Mouse (Mus musculus) stomach, embryonic 16.5 days (tissue): Measurements from ENCODE around the gene Krt84. TPM values are rescaled to one million over a fixed set of nuclear protein-coding genes. Genes with fewer than 3 reads are reported as not detected.

Experiments used
- ATAC-seq: fragments of 200-750 bp; cut with Nextera tagmentation; 2 replicates; pipeline ENCODE4 v1.8.0; 2017; ENCODE audit warnings: moderate number of reproducible peaks, moderate TSS enrichment; ENCODE audit not compliant: insufficient read depth, low FRiP score
- H3K27ac ChIP-seq: fragments of 300-500 bp; sonication (generic); 2 replicates; pipeline ENCODE4 v1.5.1; 2014; ENCODE audit warnings: low read length
- H3K27me3 ChIP-seq: fragments of 300-500 bp; sonication (generic); 2 replicates; pipeline ENCODE4 v1.6.1; 2014; ENCODE audit warnings: low read length, control low read depth, mixed read lengths; ENCODE audit not compliant: control insufficient read depth, insufficient read depth
- H3K36me3 ChIP-seq: fragments of 300-500 bp; sonication (generic); 2 replicates; pipeline ENCODE4 v1.6.1; 2014; ENCODE audit warnings: low read length; ENCODE audit not compliant: control insufficient read depth, insufficient read depth
- H3K4me1 ChIP-seq: fragments of 300-500 bp; sonication (generic); 2 replicates; pipeline ENCODE4 v1.6.1; 2014; ENCODE audit warnings: low read length, control low read depth, mixed read lengths; ENCODE audit not compliant: control insufficient read depth, insufficient read depth
- H3K4me2 ChIP-seq: fragments of 300-500 bp; sonication (generic); 2 replicates; pipeline ENCODE4 v1.6.1; 2014; ENCODE audit warnings: low read depth, low read length, mixed read lengths
- H3K4me3 ChIP-seq: fragments of 300-500 bp; sonication (generic); replicated peaks from 2 replicates; pipeline ENCODE4 v1.5.1; 2014; ENCODE audit warnings: mild to moderate bottlenecking, low read length
- H3K9ac ChIP-seq: fragments of 300-500 bp; sonication (generic); 2 replicates; pipeline ENCODE4 v1.6.1; 2014; ENCODE audit warnings: low read length
- H3K9me3 ChIP-seq: fragments of 300-500 bp; sonication (generic); replicated peaks from 2 replicates; pipeline ENCODE4 v1.6.1; 2016; ENCODE audit warnings: low read length, control low read depth; ENCODE audit not compliant: control insufficient read depth
- WGBS: fragments of 180-500 bp; shearing (Covaris S2); extraction: QIAGEN DNeasy Blood & Tissue Kit; methylation state at CpG from one replicate; pipeline ENCODE4 v1.1.7; 2014; 5-methylcytosine and 5-hydroxymethylcytosine counted together
- microRNA-seq: library from miRNA; unstranded; fragments of <30 nt; microRNA quantifications from one replicate; pipeline ENCODE4, GENCODE M21; 2016
- polyA plus RNA-seq: library from polyadenylated mRNA; unstranded; fragments of >200 nt; fragmentation: Nextera tagmentation; extraction: Ambion mirVana; gene quantifications from 2 replicates; pipeline ENCODE4 v1.2.1, GENCODE M21; 2015

The Krt84 gene
- polyA plus RNA-seq, 1 experiment from 2014 or later = not detected

DNA sequence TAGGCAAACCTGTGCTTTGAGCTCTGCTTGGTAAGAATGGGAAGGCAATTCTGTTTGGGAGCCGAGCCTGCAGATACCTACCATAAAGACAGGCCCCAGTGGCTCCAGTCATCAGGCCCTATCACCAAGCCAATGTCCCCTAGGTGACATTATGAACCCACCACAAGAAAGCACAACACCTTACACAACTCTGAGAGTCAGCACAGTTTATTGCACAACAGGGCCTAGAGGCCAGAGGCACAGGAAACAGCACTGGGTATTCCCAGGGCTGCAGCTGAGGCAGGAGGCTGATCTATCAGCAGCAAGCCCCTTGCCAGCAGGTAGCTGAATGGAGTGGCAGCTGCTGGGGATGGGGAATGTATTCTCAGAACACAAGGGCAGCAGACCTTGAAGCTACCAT lies 47.7 kb downstream of the Krt84 start:
- H3K27me3 ChIP-seq = no peaks in the 10 kb centered on the region
- no peak overlapping the region for H3K4me2 ChIP-seq
- H3K9me3 ChIP-seq = no peaks in the 10 kb centered on the region
- no peaks in the 10 kb centered on the region for H3K36me3 ChIP-seq
- peaks cover 3% of the 10 kb centered on the region; the same call in 1 of the 2 replicates for H3K4me1 ChIP-seq
- WGBS = 80% methylated on average over 1 of the region's 1 CpGs
- H3K27ac ChIP-seq = no peak overlapping the region
- no peak overlapping the region for H3K4me3 ChIP-seq
- no peak for ATAC-seq
- no peak overlapping the region for H3K9ac ChIP-seq

DNA sequence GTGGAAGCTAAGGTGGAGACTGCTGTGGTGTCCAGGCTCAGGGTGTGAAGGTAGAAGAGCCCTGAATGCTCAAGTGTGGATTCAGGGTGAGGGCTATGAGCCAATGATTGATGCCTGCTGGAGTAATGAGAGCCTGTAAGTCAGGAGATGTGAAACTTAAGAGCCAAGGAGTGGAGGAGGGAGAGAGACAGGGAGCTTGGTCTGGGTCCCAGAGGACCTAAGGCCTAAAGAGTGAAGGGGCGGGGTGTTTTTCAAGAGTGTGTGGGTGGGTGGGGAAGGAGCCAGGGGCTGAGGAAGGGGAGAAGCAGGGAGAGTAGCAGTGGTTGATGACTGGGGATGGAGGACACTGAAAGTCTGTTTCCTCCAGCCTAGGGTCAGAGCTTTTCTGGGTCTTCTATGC lies 49.0 kb downstream of the Krt84 start:
- WGBS = 78% methylated on average over 1 of the region's 1 CpGs
- Histone ChIP-seq H3K36me3 (no peaks in the 10 kb centered on the region), H3K9ac (no peak overlapping the region), H3K4me3 (no peak overlapping the region), H3K9me3 (no peaks in the 10 kb centered on the region), H3K4me1 (peaks cover 3% of the 10 kb centered on the region; the same call in 1 of the 2 replicates), H3K27me3 (0 out of 2 replicates have a peak, but pooled peaks cover 3% of the 10 kb centered on the region), H3K27ac (no peak overlapping the region), H3K4me2 (no peak overlapping the region)
- no peak for ATAC-seq

DNA sequence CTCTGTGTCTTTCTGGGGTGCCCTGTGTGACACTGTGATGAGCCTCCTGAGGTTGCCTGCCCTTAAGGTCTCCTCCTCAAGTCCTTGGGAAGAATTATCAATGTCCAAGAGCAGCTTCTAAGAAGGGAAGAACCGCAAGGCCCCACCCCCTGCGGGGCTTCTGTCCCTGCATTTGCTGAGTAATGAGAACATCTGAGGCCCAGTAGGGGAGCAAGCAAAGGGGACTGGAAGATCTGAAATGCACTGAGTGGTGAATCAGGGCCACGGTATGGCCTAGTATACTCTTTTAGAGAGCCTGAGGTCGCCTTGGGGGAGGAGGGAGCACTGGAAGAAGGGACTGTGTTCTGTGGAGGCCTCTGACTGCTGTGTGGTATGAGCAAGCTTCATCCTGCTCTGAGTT lies 50.6 kb downstream of the Krt84 start:
- WGBS = 31% methylated on average over 4 of the region's 4 CpGs
- H3K36me3 ChIP-seq = no peaks in the 10 kb centered on the region
- no peaks in the 10 kb centered on the region for H3K9me3 ChIP-seq
- no peak overlapping the region for H3K27ac ChIP-seq
- peaks cover 3% of the 10 kb centered on the region; the same call in 1 of the 2 replicates for H3K4me1 ChIP-seq
- H3K9ac ChIP-seq = no peak overlapping the region
- H3K4me2 ChIP-seq = no peak overlapping the region
- ATAC-seq = no peak
- H3K27me3 ChIP-seq = 0 out of 2 replicates have a peak, but pooled peaks cover 4% of the 10 kb centered on the region
- no peak overlapping the region for H3K4me3 ChIP-seq

DNA sequence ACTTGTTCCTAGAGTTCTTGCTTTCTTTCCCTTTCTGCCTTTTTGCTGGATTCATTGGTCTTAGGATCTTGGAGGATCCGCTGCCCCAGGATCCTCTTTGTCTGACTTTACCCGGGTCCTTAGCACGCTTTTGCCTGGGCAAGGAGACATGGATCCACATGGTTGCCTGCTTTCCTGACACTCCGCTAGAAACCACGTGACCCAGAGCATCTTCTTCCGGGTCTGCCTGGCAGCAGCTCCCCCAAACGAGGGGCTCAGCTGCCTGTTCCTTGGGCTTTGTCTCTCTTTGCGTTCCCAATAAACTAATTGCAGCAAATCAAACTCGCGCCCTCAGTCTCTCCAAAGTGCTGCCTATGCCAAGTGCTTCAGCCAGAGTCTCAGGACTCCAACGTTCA lies 53.0 kb downstream of the Krt84 start:
- WGBS = 29% methylated on average over 11 of the region's 11 CpGs
- Histone ChIP-seq H3K9ac (0 out of 2 replicates have a peak overlapping the region, but pooled peaks have one; percentile 42), H3K36me3 (no peaks in the 10 kb centered on the region), H3K4me2 (peak overlapping the region; percentile 57), H3K27ac (no peak overlapping the region), H3K9me3 (no peaks in the 10 kb centered on the region), H3K4me1 (peaks cover 3% of the 10 kb centered on the region; the same call in 1 of the 2 replicates), H3K4me3 (peak overlapping the region; percentile 38), H3K27me3 (0 out of 2 replicates have a peak, but pooled peaks cover 4% of the 10 kb centered on the region)
- ATAC-seq = no peak

DNA sequence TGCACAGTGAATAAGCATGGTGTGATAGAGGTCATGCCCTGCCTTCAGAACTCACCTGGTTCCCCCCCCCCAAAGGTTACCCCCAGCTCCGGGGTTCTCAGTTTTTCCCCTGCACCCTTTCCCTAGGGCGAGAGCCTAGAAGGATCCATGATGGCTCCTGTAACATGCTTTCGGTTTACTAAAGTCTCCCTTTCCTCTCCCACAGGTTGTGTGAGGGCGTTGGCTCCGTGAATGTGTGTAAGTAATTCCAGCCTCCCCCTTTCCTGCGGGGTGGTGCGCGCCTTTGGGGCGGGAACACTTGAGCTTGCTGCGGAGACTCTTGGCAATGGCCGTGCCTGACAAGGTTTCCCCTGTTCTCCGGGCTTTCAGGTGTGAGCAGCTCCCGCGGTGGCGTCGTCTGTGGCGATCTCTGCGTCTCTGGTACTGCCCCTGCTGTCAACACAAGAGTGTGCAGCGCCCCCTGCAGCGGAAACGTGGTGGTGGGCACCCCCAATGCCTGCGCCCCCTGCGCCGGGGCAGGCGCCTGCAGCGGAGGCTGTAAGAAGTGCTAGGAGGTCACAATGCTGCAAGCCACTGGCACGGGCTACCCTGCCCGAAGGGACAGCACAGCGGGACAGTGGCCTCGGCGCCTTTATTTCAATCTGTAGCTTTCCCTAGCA lies 53.5 kb downstream of the Krt84 start:
- Histone ChIP-seq H3K9me3 (no peaks in the 10 kb centered on the region), H3K4me3 (peak overlapping the region; percentile 38), H3K4me1 (peaks cover 3% of the 10 kb centered on the region; the same call in 1 of the 2 replicates), H3K9ac (peak overlapping the region; percentile 42; the same call in 1 of the 2 replicates), H3K27me3 (0 out of 2 replicates have a peak, but pooled peaks cover 4% of the 10 kb centered on the region), H3K27ac (no peak overlapping the region), H3K36me3 (no peaks in the 10 kb centered on the region), H3K4me2 (peak overlapping the region; percentile 57)
- WGBS = 7% methylated on average over 31 of the region's 31 CpGs
- peak; percentile 49; the same call in 1 of the 2 replicates for ATAC-seq

Small RNA genes lying within 50 kb of the gene (microRNA-seq; reads per million reads assigned to microRNA genes)
- gene Gm44393 = not detected
- not detected for gene Gm44460

Other genes starting within 250 kb of the Krt84 start
- gene Atg101, start 248.5 kb downstream of the Krt84 start, polyA plus RNA-seq = 66.9 and 67.0 TPM in 2 replicates
- 9.4 and 9.5 TPM in 2 replicates for gene 6030408B16Rik, start 239.6 kb downstream of the Krt84 start, polyA plus RNA-seq
- gene Krt80, start 162.7 kb downstream of the Krt84 start, polyA plus RNA-seq = 37.4 and 64.5 TPM in 2 replicates
- 378 and 523 TPM in 2 replicates for gene Krt7, start 121.8 kb downstream of the Krt84 start, polyA plus RNA-seq
- gene Krt87, start 94.0 kb downstream of the Krt84 start, polyA plus RNA-seq = 0.19 and 0.26 TPM in 2 replicates
- gene Krt88, start 85.1 kb downstream of the Krt84 start, polyA plus RNA-seq = 0.15 TPM in 1 of 2 replicates, not detected in the other
- not detected in 2 replicates for gene Krt81, start 69.1 kb downstream of the Krt84 start, polyA plus RNA-seq
- gene Krt86, start 59.3 kb downstream of the Krt84 start, polyA plus RNA-seq = not detected in 2 replicates
- gene Krt83, start 41.3 kb downstream of the Krt84 start, polyA plus RNA-seq = not detected in 2 replicates
- gene Gm49425, start 15.6 kb downstream of the Krt84 start, polyA plus RNA-seq = not detected in 2 replicates
- gene Krt82, start 17.8 kb upstream of the Krt84 start, polyA plus RNA-seq = not detected in 2 replicates
- gene Krt90, start 30.1 kb upstream of the Krt84 start, polyA plus RNA-seq = 0.13 and 0.17 TPM in 2 replicates
- gene Krt75, start 41.1 kb upstream of the Krt84 start, polyA plus RNA-seq = 0.26 and 0.40 TPM in 2 replicates
- not detected in 2 replicates for gene Gm5414, start 95.4 kb upstream of the Krt84 start, polyA plus RNA-seq
- 0.14 TPM in 1 of 2 replicates, not detected in the other for gene Gm5478, start 114.6 kb upstream of the Krt84 start, polyA plus RNA-seq
- gene Krt6b, start 147.5 kb upstream of the Krt84 start, polyA plus RNA-seq = 14.7 and 18.5 TPM in 2 replicates
- gene Krt6a, start 161.5 kb upstream of the Krt84 start, polyA plus RNA-seq = 458 and 584 TPM in 2 replicates
- 464 and 594 TPM in 2 replicates for gene Krt5, start 180.1 kb upstream of the Krt84 start, polyA plus RNA-seq
- not detected in 2 replicates for gene Krt71, start 210.3 kb upstream of the Krt84 start, polyA plus RNA-seq